Mouse (Mus musculus): ENCODE data around the gene Tmod2. TPM values are rescaled to one million over a fixed set of nuclear protein-coding genes. Genes with fewer than 3 reads are reported as not detected.
A peak's percentile ranks its signal among the peaks of the same experiment; 100 is the strongest.
"Not testable (repeated sequence)": the region's sequence is repeated elsewhere in the genome, so short reads cannot be mapped to it uniquely, and the experiment has no call there.

Gene Tmod2
- polyA plus RNA-seq (2015; fragmentation: Nextera tagmentation; extraction: Ambion mirVana): 291 and 339 TPM in 2 replicates

DNA sequence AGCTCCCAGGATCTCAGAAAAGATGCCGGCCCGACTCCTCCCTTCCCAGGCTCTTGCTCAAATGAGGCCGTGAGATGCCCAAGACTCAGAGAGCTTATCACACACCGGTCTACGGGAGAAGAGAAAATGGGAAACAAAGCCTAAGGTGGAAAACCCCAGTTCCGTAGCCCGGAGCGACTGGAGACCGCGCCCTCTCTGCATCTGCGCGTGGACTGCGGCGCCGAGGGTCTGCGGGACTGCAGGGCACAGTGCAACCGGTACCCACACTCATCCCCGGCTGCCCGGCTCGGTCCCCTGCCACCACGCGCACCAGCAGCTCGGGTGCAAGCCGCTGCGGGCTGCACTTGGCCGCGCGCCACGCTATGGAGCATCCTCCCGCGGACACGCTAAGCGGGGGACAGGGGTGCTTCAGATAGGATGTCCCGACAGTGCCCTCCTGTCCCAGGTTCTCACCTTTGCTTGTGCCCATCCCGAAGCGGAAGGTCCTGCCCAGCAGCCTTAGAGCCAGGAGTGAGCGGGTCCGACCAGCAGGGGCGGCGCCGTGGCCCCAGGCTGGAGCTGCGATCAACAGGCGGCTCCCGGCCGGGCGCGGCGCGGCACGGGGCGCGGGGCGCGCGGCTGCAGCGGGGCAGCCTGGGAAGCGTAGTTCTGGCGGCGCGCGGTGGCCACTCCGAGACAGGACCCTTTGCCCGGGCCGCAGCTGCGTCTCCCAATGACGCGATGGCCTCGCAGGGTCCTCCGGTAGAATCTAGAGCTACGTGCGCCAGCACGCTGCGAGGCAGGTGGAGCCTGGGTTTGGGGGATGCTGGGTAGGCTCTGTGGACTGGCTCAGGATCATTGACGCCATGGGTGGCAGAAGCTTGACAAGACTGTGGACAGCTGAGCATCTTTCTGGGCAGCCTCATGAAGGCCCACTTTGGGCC is at the start of gene Tmod2:
Gene Tmod2, minus strand, starts transcription at position 755 of the 923 bp plus-strand sequence.
- H3K9ac ChIP-seq (ENCODE audit: low read depth, low read length): peak within 1 kb of the TSS; percentile 93
- peak; percentile 94 for ATAC-seq
- no peaks in the 10 kb centered on the region for H3K27me3 ChIP-seq (replicated peaks; ENCODE audit: control insufficient read depth, insufficient read depth, low read length)
- no peaks in the 10 kb centered on the region for H3K36me3 ChIP-seq (ENCODE audit: control insufficient read depth, insufficient read depth, low read length)
- under 1% methylated on average over 73 of the region's 74 CpGs for WGBS
- H3K27ac ChIP-seq (ENCODE audit: low read depth, low read length): peak within 1 kb of the TSS; percentile 87
- peak within 1 kb of the TSS; percentile 63 for H3K4me2 ChIP-seq (ENCODE audit: low read length)
- H3K4me3 ChIP-seq (ENCODE audit: low read length): peak within 1 kb of the TSS; percentile 85
- H3K4me1 ChIP-seq (ENCODE audit: control insufficient read depth, insufficient read depth, low read depth, low read length): peaks cover 12% of the 10 kb centered on the region
- no peaks in the 10 kb centered on the region for H3K9me3 ChIP-seq (ENCODE audit: control insufficient read depth, low read length)

DNA sequence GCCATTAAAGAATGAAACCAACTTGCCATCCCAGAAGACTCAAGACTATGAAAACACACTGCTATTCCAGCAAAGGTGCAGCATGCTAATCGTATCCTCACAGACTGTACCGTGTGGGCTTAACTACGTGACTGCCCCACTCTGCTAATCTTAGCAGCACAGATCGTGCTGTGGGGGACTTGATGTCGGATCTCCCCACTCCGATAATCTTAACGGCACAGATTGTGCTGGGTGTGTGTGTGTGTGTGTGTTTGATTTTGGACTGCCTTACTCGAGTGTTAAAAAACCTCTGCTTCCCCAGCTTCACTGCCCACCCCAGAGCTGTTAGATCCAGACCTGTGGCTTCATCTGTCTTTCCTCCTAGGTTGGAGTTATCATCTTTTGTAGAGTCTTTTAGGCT is 49.8 kb upstream of the Tmod2 start:
- Histone ChIP-seq H3K27me3 (replicated peaks; ENCODE audit: control insufficient read depth, insufficient read depth, low read length) (no peaks in the 10 kb centered on the region), H3K4me3 (ENCODE audit: low read length) (no peak overlapping the region), H3K4me1 (ENCODE audit: control insufficient read depth, insufficient read depth, low read depth, low read length) (no peaks in the 10 kb centered on the region), H3K4me2 (ENCODE audit: low read length) (no peak overlapping the region), H3K36me3 (ENCODE audit: control insufficient read depth, insufficient read depth, low read length) (peaks cover 33% of the 10 kb centered on the region), H3K9me3 (ENCODE audit: control insufficient read depth, low read length) (no peaks in the 10 kb centered on the region), H3K9ac (ENCODE audit: low read depth, low read length) (no peak overlapping the region), H3K27ac (ENCODE audit: low read depth, low read length) (no peak overlapping the region)
- no peak for ATAC-seq
- 91% methylated on average over 8 of the region's 8 CpGs for WGBS

DNA sequence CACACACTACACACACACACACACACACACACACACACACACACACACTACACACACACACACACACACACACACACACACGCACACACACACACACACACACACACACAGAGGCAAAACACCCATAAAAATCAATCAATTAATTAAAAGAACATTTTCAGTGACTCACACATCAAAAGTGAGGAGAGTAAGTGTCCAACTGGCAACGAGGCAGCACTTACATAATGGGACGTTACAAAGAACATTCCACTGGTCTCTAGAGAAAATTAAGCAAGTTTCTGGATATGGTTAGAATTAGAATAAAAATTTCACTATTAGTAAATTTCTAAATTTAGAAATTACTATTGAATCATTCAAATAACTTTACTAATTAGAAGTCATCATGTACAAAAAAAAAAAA is 45.3 kb upstream of the Tmod2 start:
- not testable (repeated sequence) for H3K27me3 ChIP-seq (replicated peaks; ENCODE audit: control insufficient read depth, insufficient read depth, low read length); H3K4me2 ChIP-seq (ENCODE audit: low read length); ATAC-seq; H3K9ac ChIP-seq (ENCODE audit: low read depth, low read length); H3K27ac ChIP-seq (ENCODE audit: low read depth, low read length); H3K9me3 ChIP-seq (ENCODE audit: control insufficient read depth, low read length); H3K4me1 ChIP-seq (ENCODE audit: control insufficient read depth, insufficient read depth, low read depth, low read length); H3K4me3 ChIP-seq (ENCODE audit: low read length)
- peaks cover 27% of the 10 kb centered on the region for H3K36me3 ChIP-seq (ENCODE audit: control insufficient read depth, insufficient read depth, low read length)
- 87% methylated on average over 3 of the region's 3 CpGs for WGBS

DNA sequence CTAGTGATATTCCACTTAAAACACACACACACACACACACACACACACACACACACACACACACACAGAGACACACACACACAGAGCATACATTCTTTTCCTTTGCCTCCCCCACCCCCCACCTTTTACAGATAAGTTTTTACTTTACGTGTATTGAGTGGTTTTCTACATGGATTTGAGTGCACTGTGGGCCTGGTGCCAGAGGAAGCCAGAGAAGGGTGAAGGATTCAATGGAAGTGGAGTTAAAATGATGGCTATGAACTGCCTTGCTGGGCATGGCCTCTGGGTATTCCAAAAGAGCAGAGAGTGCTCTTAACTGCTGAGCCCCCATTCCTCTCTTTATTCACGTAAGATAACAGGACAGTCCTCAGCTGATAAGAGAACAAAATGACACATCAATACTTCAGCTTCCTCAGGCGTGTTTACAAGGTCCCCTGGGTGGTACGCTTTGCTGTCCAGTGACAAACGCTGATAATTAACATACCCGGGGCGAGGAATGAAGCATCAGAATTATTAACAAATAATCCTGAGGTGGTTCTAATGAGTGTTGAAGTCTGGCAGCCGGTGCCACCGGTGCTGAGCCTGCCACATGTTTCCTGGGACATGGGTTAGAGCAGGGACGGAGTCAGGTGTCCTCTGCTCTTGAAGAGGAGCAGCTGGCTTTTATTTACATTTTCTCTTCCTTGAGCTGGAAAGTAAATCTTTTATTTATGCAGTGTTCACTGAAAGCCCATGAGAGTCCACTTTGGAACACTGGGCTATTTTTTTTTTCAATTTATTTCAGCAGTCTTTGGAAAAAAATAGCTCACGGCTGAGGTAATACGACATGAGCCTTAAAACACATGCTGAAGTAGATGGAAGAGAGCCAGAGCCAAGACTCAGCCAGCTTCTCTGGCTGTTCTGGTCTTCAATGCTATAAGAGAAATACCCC is 43.1 kb upstream of the Tmod2 start:
- Histone ChIP-seq H3K4me3 (ENCODE audit: low read length) (no peak overlapping the region), H3K4me2 (ENCODE audit: low read length) (no peak overlapping the region), H3K27me3 (replicated peaks; ENCODE audit: control insufficient read depth, insufficient read depth, low read length) (no peaks in the 10 kb centered on the region), H3K9me3 (ENCODE audit: control insufficient read depth, low read length) (no peaks in the 10 kb centered on the region), H3K36me3 (ENCODE audit: control insufficient read depth, insufficient read depth, low read length) (peaks cover 25% of the 10 kb centered on the region), H3K27ac (ENCODE audit: low read depth, low read length) (no peak overlapping the region), H3K9ac (ENCODE audit: low read depth, low read length) (no peak overlapping the region), H3K4me1 (ENCODE audit: control insufficient read depth, insufficient read depth, low read depth, low read length) (no peaks in the 10 kb centered on the region)
- 45% methylated on average over 12 of the region's 12 CpGs for WGBS
- peak; percentile 37; the same call in 1 of the 2 replicates for ATAC-seq

DNA sequence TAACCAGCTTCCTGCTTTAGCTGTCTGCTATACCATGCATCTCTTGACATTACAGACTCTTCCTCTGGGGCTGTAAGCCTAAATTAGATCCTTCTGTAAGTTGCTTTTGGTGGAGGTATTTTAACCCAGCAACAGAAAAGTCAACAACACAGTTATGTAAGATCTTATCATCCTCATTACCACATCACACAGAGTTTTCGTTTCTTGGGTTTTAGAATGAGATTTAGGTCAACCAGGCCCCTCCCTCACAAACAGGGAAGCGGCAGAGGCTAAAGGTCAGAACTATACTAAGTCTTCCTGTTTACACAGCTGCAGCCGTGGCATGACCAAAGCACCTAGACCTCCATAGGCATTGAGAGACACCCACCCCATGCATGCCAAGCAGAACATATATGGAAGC is 34.3 kb upstream of the Tmod2 start:
- Histone ChIP-seq H3K9me3 (ENCODE audit: control insufficient read depth, low read length) (no peaks in the 10 kb centered on the region), H3K4me1 (ENCODE audit: control insufficient read depth, insufficient read depth, low read depth, low read length) (no peaks in the 10 kb centered on the region), H3K27ac (ENCODE audit: low read depth, low read length) (no peak overlapping the region), H3K9ac (ENCODE audit: low read depth, low read length) (no peak overlapping the region), H3K36me3 (ENCODE audit: control insufficient read depth, insufficient read depth, low read length) (peaks cover 31% of the 10 kb centered on the region), H3K4me3 (ENCODE audit: low read length) (no peak overlapping the region), H3K4me2 (ENCODE audit: low read length) (no peak overlapping the region), H3K27me3 (replicated peaks; ENCODE audit: control insufficient read depth, insufficient read depth, low read length) (no peaks in the 10 kb centered on the region)
- ATAC-seq: no peak
- WGBS: 65% methylated on average over 3 of the region's 3 CpGs

DNA sequence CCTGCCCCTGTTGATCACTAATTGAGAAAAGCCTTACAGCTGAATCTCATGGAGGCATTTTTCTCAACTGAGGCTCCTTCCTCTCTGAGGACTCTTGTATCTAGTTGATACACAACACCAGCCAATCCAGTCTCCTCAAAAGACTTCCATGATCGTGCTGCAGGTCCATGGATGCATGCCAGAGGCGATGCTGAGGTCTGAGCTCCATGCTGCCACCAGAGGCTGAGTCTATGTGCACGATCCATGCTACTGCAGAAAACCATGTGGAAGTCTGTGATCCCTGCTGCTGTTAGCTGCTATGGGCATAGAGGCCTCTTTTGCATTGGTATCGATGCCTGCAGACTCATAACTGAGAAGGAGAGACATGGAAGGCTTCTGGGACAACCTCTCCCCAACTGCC is 23.1 kb upstream of the Tmod2 start:
- H3K4me2 ChIP-seq (ENCODE audit: low read length): no peak overlapping the region
- H3K9ac ChIP-seq (ENCODE audit: low read depth, low read length): no peak overlapping the region
- no peaks in the 10 kb centered on the region for H3K36me3 ChIP-seq (ENCODE audit: control insufficient read depth, insufficient read depth, low read length)
- WGBS: 79% methylated on average over 4 of the region's 4 CpGs
- H3K4me3 ChIP-seq (ENCODE audit: low read length): no peak overlapping the region
- H3K27me3 ChIP-seq (replicated peaks; ENCODE audit: control insufficient read depth, insufficient read depth, low read length): no peaks in the 10 kb centered on the region
- no peak for ATAC-seq
- H3K9me3 ChIP-seq (ENCODE audit: control insufficient read depth, low read length): no peaks in the 10 kb centered on the region
- H3K4me1 ChIP-seq (ENCODE audit: control insufficient read depth, insufficient read depth, low read depth, low read length): no peaks in the 10 kb centered on the region
- no peak overlapping the region for H3K27ac ChIP-seq (ENCODE audit: low read depth, low read length)

DNA sequence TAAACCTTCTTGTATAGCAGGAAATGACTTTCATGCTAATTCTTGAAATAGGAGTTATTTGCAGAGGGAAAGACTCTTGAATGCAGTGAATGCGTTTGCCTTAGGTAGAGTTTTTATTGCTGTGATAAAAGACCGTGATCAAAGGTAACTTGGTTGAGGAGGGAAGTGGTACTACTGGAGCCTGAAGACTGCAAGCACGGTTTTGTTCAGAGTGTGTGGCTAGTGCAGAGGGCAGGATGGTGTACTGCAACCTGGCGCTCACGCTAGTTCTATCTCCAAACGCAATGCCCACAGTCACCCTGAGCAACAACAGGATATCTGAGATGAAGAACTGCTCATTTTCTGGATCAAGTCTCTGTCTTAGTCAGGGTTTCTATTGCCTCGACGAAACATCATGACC is 22.5 kb upstream of the Tmod2 start:
- Histone ChIP-seq H3K27me3 (replicated peaks; ENCODE audit: control insufficient read depth, insufficient read depth, low read length) (no peaks in the 10 kb centered on the region), H3K4me1 (ENCODE audit: control insufficient read depth, insufficient read depth, low read depth, low read length) (no peaks in the 10 kb centered on the region), H3K27ac (ENCODE audit: low read depth, low read length) (no peak overlapping the region), H3K9me3 (ENCODE audit: control insufficient read depth, low read length) (no peaks in the 10 kb centered on the region), H3K4me3 (ENCODE audit: low read length) (no peak overlapping the region), H3K36me3 (ENCODE audit: control insufficient read depth, insufficient read depth, low read length) (no peaks in the 10 kb centered on the region), H3K9ac (ENCODE audit: low read depth, low read length) (no peak overlapping the region), H3K4me2 (ENCODE audit: low read length) (no peak overlapping the region)
- ATAC-seq: no peak
- WGBS: 94% methylated on average over 8 of the region's 8 CpGs

DNA sequence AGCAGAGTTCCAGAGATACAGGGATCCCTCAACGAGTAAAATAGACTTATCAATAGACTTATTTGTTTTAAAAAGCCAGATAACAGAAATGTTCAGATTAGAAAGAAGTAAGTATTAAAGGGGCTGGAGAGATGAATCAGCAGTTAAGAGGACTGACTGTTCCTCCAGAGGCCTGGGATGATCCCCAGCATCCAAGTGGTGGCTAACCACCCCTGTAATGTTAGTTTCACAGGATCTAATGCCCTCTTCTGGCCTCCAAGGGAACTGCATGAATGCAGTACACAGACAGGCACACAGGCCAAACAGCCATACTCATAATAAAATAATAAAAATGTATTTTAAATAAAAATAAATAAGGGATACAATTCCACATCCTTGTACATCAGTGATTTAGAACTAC is 21.8 kb upstream of the Tmod2 start:
- no peak overlapping the region for H3K4me3 ChIP-seq (ENCODE audit: low read length)
- no peak for ATAC-seq
- H3K4me1 ChIP-seq (ENCODE audit: control insufficient read depth, insufficient read depth, low read depth, low read length): no peaks in the 10 kb centered on the region
- WGBS: 24% methylated on average over 1 of the region's 1 CpGs
- H3K36me3 ChIP-seq (ENCODE audit: control insufficient read depth, insufficient read depth, low read length): no peaks in the 10 kb centered on the region
- no peak overlapping the region for H3K4me2 ChIP-seq (ENCODE audit: low read length)
- H3K27ac ChIP-seq (ENCODE audit: low read depth, low read length): no peak overlapping the region
- no peaks in the 10 kb centered on the region for H3K9me3 ChIP-seq (ENCODE audit: control insufficient read depth, low read length)
- H3K27me3 ChIP-seq (replicated peaks; ENCODE audit: control insufficient read depth, insufficient read depth, low read length): no peaks in the 10 kb centered on the region
- no peak overlapping the region for H3K9ac ChIP-seq (ENCODE audit: low read depth, low read length)

DNA sequence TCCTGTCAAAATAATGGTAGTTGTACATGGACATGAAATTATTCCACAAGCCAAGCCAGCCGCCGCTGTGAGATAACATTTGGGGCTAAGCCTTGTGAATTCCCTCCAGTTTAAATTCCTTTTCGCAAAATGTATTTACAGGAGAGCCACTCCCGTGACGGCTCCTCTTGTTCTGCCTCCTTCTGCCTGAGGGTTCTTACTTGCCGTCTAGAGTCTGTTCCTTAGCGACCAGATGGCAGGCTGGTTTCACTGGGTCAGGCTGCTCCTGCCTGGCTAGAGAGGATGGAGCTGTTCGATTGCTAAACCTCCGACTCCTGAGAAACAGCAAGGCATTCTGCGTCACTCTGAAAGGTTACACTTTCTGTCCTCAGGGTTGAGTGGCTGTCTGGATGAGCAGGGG is 21.0 kb upstream of the Tmod2 start:
- no peak overlapping the region for H3K4me2 ChIP-seq (ENCODE audit: low read length)
- no peak overlapping the region for H3K27ac ChIP-seq (ENCODE audit: low read depth, low read length)
- no peaks in the 10 kb centered on the region for H3K9me3 ChIP-seq (ENCODE audit: control insufficient read depth, low read length)
- no peak overlapping the region for H3K4me3 ChIP-seq (ENCODE audit: low read length)
- no peaks in the 10 kb centered on the region for H3K27me3 ChIP-seq (replicated peaks; ENCODE audit: control insufficient read depth, insufficient read depth, low read length)
- H3K4me1 ChIP-seq (ENCODE audit: control insufficient read depth, insufficient read depth, low read depth, low read length): no peaks in the 10 kb centered on the region
- H3K36me3 ChIP-seq (ENCODE audit: control insufficient read depth, insufficient read depth, low read length): no peaks in the 10 kb centered on the region
- no peak for ATAC-seq
- 45% methylated on average over 10 of the region's 10 CpGs for WGBS
- H3K9ac ChIP-seq (ENCODE audit: low read depth, low read length): no peak overlapping the region
